Mouse (Mus musculus) urinary bladder, adult 18-20 months (tissue): ENCODE measurements around the gene Vmn1r220.
"Not testable (repeated sequence)": the region's sequence is repeated elsewhere in the genome, so short reads cannot be mapped to it uniquely, and the experiment has no call there.

Experiments
- DNase-seq, 2 experiments: peaks; one replicate each; pipeline ENCODE4 v3.0.0; 2022; ENCODE audit warnings: low spot score in 2 of 2, mixed read lengths in 2 of 2

The Vmn1r220 gene

DNA sequence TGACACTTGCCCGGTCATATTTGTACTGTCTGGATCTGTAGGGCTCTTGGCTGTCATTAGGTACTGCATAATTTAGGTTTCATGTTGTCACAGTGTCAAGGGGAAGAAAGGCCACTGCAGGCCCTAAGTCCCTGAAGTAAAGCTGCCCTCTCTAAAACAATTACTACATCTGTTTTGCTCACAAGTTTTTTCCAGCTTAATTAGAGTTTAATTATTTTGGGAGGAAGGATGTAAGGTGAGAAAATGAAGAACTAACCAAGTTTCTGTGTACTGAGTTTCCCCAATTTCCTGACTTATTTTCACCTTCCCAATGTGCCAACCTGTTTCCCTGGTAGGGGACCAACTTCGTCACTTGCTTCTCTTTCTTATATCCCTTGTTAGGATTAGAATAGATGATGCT is at the start of gene Vmn1r220:
Gene Vmn1r220, minus strand, starts transcription at position 101 of the 400 bp plus-strand sequence.
- no peak for DNase-seq

- not testable (repeated sequence) for DNase-seq
Measured at GRCm38 (mm10) chr13:23235847-23236246, 48.1 kb upstream of the Vmn1r220 start, which contains the start of gene Vmn1r222. Vmn1r222 (minus strand) TSS chr13:23235947.

- DNase-seq, result not testable (repeated sequence)
Measured at GRCm38 (mm10) chr13:23213827-23214226, 26.1 kb upstream of the Vmn1r220 start, which contains the start of gene Vmn1r221. Vmn1r221 (plus strand) TSS chr13:23214127.

DNA sequence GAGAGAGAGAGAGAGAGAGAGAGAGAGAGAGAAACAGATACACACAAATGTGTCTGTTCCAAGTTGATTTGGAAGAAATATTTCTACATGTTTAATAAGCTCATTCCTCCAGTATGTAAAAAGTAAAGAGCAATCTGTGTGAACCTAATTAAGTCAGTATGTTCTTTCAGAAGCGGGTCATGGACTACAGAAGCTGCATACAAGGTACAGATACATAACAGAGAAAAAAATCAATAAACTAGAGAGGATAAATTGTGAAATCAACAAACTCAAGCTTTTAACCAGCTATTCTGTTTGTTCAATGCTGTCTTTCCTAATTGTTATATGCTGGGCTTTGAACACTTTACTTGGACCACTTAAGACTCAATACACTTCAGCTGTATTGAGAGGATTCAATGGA is 16.1 kb upstream of the Vmn1r220 start:
- not testable (repeated sequence) for DNase-seq

- DNase-seq, result not testable (repeated sequence)
Measured at GRCm38 (mm10) chr13:23166471-23166870, 21.3 kb downstream of the Vmn1r220 start.

DNA sequence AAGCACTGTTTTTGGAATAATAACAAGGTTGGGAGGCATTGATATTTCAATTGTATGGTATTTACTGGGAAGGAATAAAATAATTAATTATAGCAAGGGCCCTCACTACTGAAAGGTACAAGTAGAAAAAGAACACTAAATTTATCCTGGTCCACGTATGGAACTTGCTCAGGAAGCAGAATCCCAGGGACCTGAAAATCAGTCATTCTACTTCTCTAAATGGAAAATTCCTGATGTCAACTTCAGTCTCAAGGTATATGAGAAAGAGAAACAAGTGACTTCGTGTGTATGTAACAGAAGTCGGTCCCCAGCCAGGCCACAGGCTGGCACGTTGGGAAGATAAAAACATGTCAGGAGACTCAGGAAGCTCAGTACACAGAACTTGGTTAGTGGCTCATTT is 28.8 kb downstream of the Vmn1r220 start, which contains the start of gene Vmn1r219:
Gene Vmn1r219, plus strand, starts transcription at position 301 of the 400 bp plus-strand sequence.
- DNase-seq, result no peak

- DNase-seq, result no peak
Measured at GRCm38 (mm10) chr13:23157848-23158247, 29.9 kb downstream of the Vmn1r220 start.

DNA sequence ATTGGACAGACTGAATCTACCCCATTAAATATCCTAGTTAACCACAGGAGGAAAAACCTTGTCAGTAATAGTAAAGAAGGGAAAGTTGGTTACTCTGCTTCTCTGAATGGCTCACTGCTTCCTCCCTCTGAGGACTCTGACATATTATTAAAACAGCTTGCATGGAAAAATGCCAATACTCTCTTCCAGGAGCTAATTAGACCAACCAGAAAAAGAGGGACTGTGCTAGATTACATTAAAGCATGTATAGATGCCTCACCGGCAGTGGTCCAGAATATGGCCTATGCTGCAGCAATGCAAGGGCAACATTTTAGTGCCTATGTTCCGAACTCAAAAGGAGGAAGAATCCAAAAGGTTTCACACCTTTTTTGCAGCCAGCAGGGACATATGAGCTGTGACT is 48.9 kb downstream of the Vmn1r220 start:
- no peak for DNase-seq

DNA sequence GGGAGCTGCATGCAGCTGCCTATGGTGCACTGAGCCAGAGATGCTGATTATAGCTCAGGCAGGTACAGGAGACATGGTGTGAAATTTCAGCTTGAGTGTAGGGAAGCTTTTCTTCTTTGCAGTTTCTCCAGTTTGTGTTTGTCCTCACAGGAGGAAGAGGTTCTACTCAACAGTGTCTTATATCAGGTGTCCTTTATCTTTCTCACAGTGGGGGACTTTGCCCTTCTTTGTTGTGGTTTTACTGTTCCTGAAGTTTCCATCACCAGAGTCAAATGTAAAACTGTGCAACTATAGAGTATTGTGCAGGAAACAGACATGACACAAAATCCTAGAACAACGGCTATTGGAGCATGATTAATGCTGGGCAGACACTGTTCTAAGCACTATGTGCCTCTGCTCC is 54.3 kb downstream of the Vmn1r220 start:
- no peak for DNase-seq

GRCm38 (mm10) chr13:23133099-23133498 is 54.7 kb downstream of the Vmn1r220 start, which contains the start of gene Vmn1r218:
Vmn1r218 (plus strand) TSS chr13:23133155.
- DNase-seq, result no peak
